Mouse (Mus musculus) cerebellum, adult 11 months (tissue): ENCODE data around the gene Ppp1r16b.
A peak's percentile ranks its signal among the peaks of the same experiment; 100 is the strongest.

Source experiments
- DNase-seq: peaks from one replicate; pipeline ENCODE4 v3.0.0; 2022

Ppp1r16b gene

GRCm38 (mm10) chr2:158771066-158771763 lies 106.0 kb downstream of the Ppp1r16b start:
- no peak for DNase-seq

GRCm38 (mm10) chr2:158772808-158773207 lies 107.6 kb downstream of the Ppp1r16b start:
- no peak for DNase-seq

GRCm38 (mm10) chr2:158774886-158775285 lies 109.7 kb downstream of the Ppp1r16b start:
- DNase-seq: no peak

- no peak for DNase-seq
Observed at GRCm38 (mm10) chr2:158776716-158777115, 111.5 kb downstream of the Ppp1r16b start.

- no peak for DNase-seq
Observed at GRCm38 (mm10) chr2:158777490-158777889, 112.3 kb downstream of the Ppp1r16b start.

- DNase-seq: no peak
Observed at GRCm38 (mm10) chr2:158778349-158778748, 113.2 kb downstream of the Ppp1r16b start.

GRCm38 (mm10) chr2:158781126-158781525 lies 115.9 kb downstream of the Ppp1r16b start:
- no peak for DNase-seq

GRCm38 (mm10) chr2:158786927-158787795 lies 122.0 kb downstream of the Ppp1r16b start:
- DNase-seq: no peak

GRCm38 (mm10) chr2:158794494-158795004 lies 129.4 kb downstream of the Ppp1r16b start, which contains the start of gene Dhx35:
Gene Dhx35 (plus strand): TSS chr2:158794807.
- DNase-seq: peak; percentile 84

GRCm38 (mm10) chr2:158795043-158795442 lies 129.8 kb downstream of the Ppp1r16b start:
- DNase-seq: no peak

GRCm38 (mm10) chr2:158795875-158796274 lies 130.7 kb downstream of the Ppp1r16b start:
- no peak for DNase-seq

GRCm38 (mm10) chr2:158799328-158799727 lies 134.1 kb downstream of the Ppp1r16b start:
- no peak for DNase-seq

- no peak for DNase-seq
Observed at GRCm38 (mm10) chr2:158800788-158801187, 135.6 kb downstream of the Ppp1r16b start.

GRCm38 (mm10) chr2:158803575-158803974 lies 138.4 kb downstream of the Ppp1r16b start:
- no peak for DNase-seq

- no peak for DNase-seq
Observed at GRCm38 (mm10) chr2:158815686-158816085, 150.5 kb downstream of the Ppp1r16b start.
